Mouse (Mus musculus) spleen, postnatal 14 days (tissue): ENCODE data around the gene Foxk2.

Source experiments
- DNase-seq, 2 experiments: peaks; one replicate each; pipeline ENCODE4 v3.0.0; 2021 to 2022; ENCODE audit warnings: low spot score in 2 of 2

The Foxk2 gene

DNA sequence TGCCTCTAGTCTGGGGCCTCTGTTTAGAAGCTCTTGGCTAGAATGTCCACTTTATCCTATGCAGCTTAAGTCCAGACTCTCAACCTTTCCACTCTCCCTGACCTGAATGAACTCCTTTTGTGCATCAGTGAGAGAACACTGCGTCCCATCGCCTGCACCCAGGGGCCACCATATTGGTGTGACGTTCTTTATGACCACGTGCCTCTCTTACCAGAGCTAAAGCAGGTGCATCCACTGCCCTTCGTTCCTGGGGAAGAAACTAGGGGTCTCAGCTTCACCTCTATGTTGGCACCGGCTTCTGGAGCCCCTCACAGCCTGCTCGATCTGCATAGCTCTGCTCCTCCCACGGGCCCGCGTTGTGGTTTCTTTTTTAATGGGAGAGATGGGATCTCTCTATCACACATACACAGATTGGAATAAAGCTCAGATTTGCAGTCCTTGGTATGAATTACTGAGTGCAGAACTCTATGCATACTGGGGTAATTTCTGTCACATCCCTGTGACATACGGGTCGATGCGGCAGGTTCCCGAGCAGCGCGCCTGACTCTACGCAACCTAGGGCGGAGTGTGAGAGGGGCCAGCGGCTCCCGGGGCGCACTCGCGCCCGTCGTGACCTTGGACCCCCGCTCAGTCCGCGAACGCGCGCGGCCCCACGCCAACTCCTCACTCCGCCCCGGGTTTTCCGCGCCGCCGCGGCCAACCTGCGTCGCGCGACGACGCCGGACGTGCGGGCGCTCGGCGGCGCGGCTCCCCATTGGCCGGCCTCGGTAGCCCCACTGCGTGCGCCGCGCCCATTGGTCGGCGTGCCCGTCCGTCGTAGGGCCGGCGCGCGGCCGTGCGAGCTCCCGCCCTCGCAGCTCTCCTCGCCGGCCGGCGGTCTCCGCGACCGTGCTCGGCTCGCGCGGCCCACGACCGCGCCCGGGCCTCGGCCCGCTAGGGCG is at the start of gene Foxk2:
Foxk2 (plus strand) TSS at position 831 of the 941 bp plus-strand sequence.
- DNase-seq: peak; percentile 86 to 91

DNA sequence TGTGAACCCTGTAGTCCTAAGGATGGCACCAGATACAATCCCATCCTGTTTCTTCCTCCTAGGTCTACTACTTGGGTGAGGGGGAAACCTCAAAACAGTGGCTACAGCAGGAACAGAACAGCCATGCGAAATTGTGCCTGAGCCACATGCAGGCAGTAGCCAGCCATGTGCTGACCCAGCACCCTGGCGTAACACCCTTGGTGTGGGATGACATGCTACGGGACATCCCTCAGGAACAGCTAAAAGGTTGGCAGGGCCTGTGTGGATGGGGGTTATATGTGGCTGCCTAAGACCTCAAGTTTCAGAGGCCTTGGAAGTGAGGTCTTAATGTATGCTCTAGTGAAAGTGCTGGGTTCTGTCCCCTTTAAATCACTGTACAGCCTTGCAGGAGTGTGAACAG is 43.0 kb upstream of the Foxk2 start:
- no peak for DNase-seq

- DNase-seq: no peak
Measured at GRCm38 (mm10) chr11:121219776-121220175, 40.0 kb upstream of the Foxk2 start.

GRCm38 (mm10) chr11:121220771-121221170 is 39.0 kb upstream of the Foxk2 start:
- DNase-seq: no peak

DNA sequence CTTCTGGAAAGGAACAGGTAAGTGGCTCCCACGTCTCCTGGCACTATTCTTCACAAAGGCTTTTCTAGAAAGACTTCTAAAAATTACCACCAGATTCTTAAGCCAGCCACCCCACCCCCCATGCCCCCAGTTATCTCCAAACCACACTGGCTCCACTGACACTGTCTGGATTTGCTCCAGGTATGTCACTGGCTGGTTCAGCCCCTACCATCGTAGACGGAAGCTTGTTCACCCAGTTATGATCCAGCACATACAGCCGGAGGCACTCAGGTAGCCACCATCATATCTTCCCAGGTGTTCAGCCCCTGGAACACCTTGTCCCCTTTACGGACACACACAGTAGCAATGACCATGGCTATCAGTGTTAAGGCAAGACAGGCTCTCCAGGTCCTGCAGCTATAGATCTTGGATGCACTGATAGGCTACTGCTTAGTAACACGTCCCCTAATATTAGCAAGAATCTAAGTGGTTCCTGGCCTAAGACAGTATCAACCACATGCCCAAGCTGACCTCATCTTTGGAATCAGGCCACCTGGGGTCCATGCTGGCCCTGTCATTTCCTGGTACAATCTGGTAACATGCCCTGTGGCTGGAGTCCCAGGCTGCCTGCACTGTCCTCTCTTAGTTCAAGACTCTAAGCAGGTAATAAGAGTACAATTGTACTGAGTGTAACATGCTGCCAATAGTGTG is 38.3 kb upstream of the Foxk2 start:
- DNase-seq: no peak

- DNase-seq: no peak
Measured at GRCm38 (mm10) chr11:121228129-121229017, 31.4 kb upstream of the Foxk2 start.

DNA sequence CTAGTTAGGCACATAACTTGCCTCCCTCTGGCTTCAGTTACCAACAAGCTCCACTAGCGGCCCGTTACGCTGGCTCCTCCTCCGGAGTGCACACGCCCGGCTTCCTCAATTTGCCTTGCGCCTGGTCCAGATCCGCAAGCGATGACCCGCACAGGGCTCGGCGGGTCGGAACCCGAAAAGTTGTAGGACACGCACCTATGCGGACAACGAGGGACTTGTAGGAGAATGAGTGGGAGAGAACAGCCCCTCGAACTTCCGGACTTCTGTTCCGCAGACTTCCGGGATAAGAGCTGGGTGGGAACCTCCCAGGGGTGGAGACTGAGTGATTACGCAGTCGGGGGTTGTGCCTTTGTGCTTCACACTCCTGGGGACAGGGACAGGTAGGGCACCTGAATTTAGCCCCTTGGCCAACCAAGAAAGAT is 30.8 kb upstream of the Foxk2 start, which contains the start of gene Cybc1:
Cybc1 (minus strand) TSS at position 305 of the 422 bp plus-strand sequence.
- DNase-seq: peak; percentile 57 to 65

DNA sequence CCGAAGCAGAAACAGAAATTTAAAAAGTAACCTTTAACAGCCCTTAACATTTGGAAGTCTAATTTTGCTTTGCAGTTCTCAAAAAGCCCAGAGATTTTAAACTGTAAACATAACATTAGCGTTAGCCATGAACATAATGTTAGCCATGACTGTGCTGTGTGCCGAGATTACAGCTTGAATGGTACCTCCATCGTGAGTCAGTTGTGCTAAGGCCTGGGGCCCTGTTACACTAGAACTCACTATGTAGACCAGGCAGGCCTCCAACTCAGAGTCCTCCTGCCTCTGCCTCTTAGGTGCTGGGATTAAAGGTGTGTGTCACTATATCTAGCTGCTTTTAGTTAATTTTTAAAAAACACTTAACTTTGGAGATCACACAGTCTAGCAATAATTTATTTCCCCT is 28.6 kb upstream of the Foxk2 start:
- no peak for DNase-seq

GRCm38 (mm10) chr11:121231628-121232291 is 28.0 kb upstream of the Foxk2 start:
- no peak for DNase-seq

DNA sequence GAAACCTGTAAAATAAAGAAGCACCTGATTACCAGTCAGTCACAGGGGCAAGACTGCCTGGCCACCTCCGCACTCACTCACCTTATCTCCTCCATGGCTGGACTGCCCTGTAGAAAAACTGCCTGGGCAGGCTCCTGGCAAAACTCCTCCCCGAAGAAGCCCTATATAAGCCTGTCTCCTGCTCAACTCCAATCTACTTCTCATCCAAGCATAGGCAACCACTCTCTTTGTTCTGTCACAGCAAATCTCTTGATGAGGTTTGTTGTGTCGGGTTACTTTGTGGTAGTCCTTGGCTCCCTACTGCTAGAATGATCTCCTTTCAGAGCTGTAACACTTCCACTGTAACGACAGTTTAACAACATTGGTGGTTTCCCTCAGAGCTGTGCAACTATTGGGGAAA is 27.1 kb upstream of the Foxk2 start:
- DNase-seq: no peak

GRCm38 (mm10) chr11:121235475-121236238 is 24.1 kb upstream of the Foxk2 start:
- DNase-seq: peak; percentile 35 to 63

- peak; percentile 95 for DNase-seq
Measured at GRCm38 (mm10) chr11:121236564-121237344, 23.0 kb upstream of the Foxk2 start, which contains the start of gene Narf. Gene Narf, plus strand, starts transcription at chr11:121237253.

GRCm38 (mm10) chr11:121237345-121238128 is 22.3 kb upstream of the Foxk2 start:
- peak in 1 of 2 experiments; percentile 35 for DNase-seq

- DNase-seq: peak in 1 of 2 experiments; percentile 12
Measured at GRCm38 (mm10) chr11:121239669-121240068, 20.1 kb upstream of the Foxk2 start.

GRCm38 (mm10) chr11:121250196-121250595 is 9.6 kb upstream of the Foxk2 start:
- no peak for DNase-seq

GRCm38 (mm10) chr11:121260211-121260906 is 569 bp downstream of the Foxk2 start:
- peak; percentile 21 to 37 for DNase-seq

DNA sequence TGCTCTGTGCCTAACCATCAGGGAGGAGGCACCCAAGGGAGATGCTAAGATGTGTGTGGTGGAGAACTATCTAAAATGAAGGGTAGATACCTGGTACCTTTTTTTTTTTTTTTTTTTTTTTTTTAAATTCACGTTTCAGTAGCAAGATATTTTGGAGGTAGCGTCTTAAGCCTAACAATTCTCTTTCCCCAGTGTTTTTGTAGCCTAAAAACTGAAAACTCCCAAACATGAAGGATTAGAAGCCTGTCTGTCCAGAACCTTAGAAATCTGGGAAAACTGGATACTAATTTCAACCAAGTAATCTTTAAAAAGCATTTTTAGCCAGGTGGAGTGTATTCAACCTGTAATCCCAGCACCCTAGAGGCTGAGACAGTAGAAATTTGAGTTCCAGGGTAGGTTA is 1.3 kb downstream of the Foxk2 start:
- DNase-seq: no peak

- no peak for DNase-seq
Measured at GRCm38 (mm10) chr11:121277516-121277915, 17.7 kb downstream of the Foxk2 start.
